Mouse (Mus musculus) heart, postnatal 0 days (tissue): ENCODE results near the gene Acoxl. TPM values are rescaled to one million over a fixed set of nuclear protein-coding genes. Genes with fewer than 3 reads are reported as not detected.

Source experiments
- ATAC-seq: fragments of 200-750 bp; cut with Nextera tagmentation; 2 replicates; pipeline ENCODE4 v1.8.0; 2017; ENCODE audit warnings: low read depth, moderate number of reproducible peaks, moderate library complexity; ENCODE audit not compliant: insufficient read depth
- DNase-seq: peaks from one replicate; pipeline ENCODE4 v3.0.0-alpha.2; 2016; ENCODE audit warnings: low spot score
- H3K27ac ChIP-seq: fragments of 300-500 bp; sonication (generic); 2 replicates; pipeline ENCODE4 v1.5.1; 2014; ENCODE audit warnings: low read depth, mild to moderate bottlenecking
- H3K27me3 ChIP-seq: fragments of 300-500 bp; sonication (generic); 2 replicates; pipeline ENCODE4 v1.6.1; 2014; ENCODE audit warnings: low read length, mixed read lengths; ENCODE audit not compliant: control insufficient read depth, insufficient read depth
- H3K36me3 ChIP-seq: fragments of 300-500 bp; sonication (generic); replicated peaks from 2 replicates; pipeline ENCODE4 v1.6.1; 2014; ENCODE audit warnings: low read length, mixed read lengths; ENCODE audit not compliant: control insufficient read depth, insufficient read depth
- H3K4me1 ChIP-seq: fragments of 300-500 bp; sonication (generic); 2 replicates; pipeline ENCODE4 v1.6.1; 2014; ENCODE audit warnings: antibody characterized with exemption; ENCODE audit not compliant: control insufficient read depth, insufficient read depth
- H3K4me2 ChIP-seq: fragments of 300-500 bp; sonication (generic); 2 replicates; pipeline ENCODE4 v1.6.1; 2014; ENCODE audit warnings: low read depth, mild to moderate bottlenecking, low read length, moderate library complexity
- H3K4me3 ChIP-seq: fragments of 300-500 bp; sonication (generic); 2 replicates; pipeline ENCODE4 v1.5.1; 2014; ENCODE audit warnings: low read depth, low read length
- H3K9ac ChIP-seq: fragments of 300-500 bp; sonication (generic); replicated peaks from 2 replicates; pipeline ENCODE4 v1.6.1; 2014; ENCODE audit warnings: low read depth, low read length, mixed read lengths
- H3K9me3 ChIP-seq: fragments of 300-500 bp; sonication (generic); replicated peaks from 2 replicates; pipeline ENCODE4 v1.6.1; 2016; ENCODE audit warnings: low read length; ENCODE audit not compliant: control insufficient read depth
- CTCF ChIP-seq: IDR thresholded peaks from 2 replicates; pipeline ENCODE4 v1.5.1; 2016; ENCODE audit warnings: antibody characterized with exemption, control low read depth, low read depth
- EP300 ChIP-seq: IDR thresholded peaks from 2 replicates; pipeline ENCODE4 v1.6.1; 2016; ENCODE audit warnings: antibody characterized with exemption, low read depth
- WGBS: fragments of 180-500 bp; shearing (Covaris S2); extraction: QIAGEN DNeasy Blood & Tissue Kit; methylation state at CpG from one replicate; pipeline ENCODE4 v1.1.7; 2014; 5-methylcytosine and 5-hydroxymethylcytosine counted together
- polyA plus RNA-seq: library from polyadenylated mRNA; unstranded; fragments of >200 nt; fragmentation: Nextera tagmentation; extraction: Ambion mirVana; gene quantifications from 2 replicates; pipeline ENCODE4 v1.2.1, GENCODE M21; 2015
- total RNA-seq: library from RNA; depleted of rRNA; stranded (reverse); fragments of >200 nt; gene quantifications from 2 replicates; pipeline ENCODE4 v1.2.3, GENCODE M21; 2014; ENCODE audit warnings: low replicate concordance

The Acoxl gene
- total and polyA plus RNA-seq, 2 experiments from 2014 or later: 0.37 TPM; not detected in 1

- Histone ChIP-seq H3K27me3 (no peaks in the 10 kb centered on the region), H3K4me3 (no peak overlapping the region), H3K9me3 (peaks cover 5% of the 10 kb centered on the region; the same call in 1 of the 2 replicates), H3K4me2 (no peak overlapping the region), H3K9ac (no peak overlapping the region), H3K27ac (no peak overlapping the region), H3K36me3 (no peaks in the 10 kb centered on the region), H3K4me1 (no peaks in the 10 kb centered on the region)
- whole genome bisulfite sequencing: 84% methylated on average over 2 of the region's 2 CpGs
- TF ChIP-seq CTCF (no peak), EP300 (no peak)
- DNase-seq (no peak), ATAC-seq (no peak)
Measured at GRCm38 (mm10) chr2:127939206-127939605, 100.5 kb downstream of the Acoxl start.

DNA sequence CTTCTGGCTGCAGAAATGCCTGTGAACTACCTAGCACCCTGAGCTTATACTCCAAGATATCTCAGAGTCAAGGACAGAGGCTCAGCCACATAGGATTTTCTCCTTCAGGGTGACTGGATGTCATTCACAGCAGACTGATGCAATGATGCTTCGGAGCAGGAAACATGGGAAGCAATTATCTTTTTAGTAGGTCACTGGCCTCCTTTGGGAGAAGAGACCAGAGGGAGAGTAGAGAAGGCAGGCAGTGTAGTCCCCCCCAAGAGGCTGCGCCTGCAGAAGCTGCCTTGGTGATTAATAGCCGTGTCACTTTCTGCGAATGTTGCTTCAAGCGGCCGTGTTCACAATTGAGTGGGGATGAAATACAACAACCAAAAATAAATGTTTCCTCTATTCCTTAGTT lies 121.9 kb downstream of the Acoxl start:
- DNase-seq: no peak
- no peak for ATAC-seq

DNA sequence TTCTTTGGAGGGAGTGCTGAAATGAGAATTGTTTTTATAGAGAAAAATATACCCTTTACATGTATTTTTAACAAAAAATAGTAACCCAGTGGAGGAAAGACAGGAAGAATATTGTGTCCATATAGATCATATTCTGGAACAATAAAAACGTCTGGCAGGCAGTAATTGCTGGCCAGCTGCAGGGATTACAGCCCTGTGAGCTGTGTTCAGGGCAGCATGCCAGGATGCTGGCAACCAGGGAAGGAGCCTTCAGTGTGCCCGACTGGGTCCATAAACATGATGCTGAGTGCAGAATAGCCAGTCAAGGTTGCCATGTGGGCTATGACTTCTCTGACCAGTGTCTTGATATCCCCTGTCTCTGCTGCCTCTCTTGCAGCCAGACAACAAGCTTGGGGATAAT lies 122.5 kb downstream of the Acoxl start:
- no peak for ATAC-seq
- no peak overlapping the region for H3K9ac ChIP-seq
- no peak overlapping the region for H3K27ac ChIP-seq
- no peaks in the 10 kb centered on the region for H3K36me3 ChIP-seq
- H3K4me3 ChIP-seq: no peak overlapping the region
- no peaks in the 10 kb centered on the region for H3K9me3 ChIP-seq
- no peaks in the 10 kb centered on the region for H3K27me3 ChIP-seq
- no peak for TF ChIP-seq EP300
- TF ChIP-seq CTCF: no peak
- no peak overlapping the region for H3K4me2 ChIP-seq
- H3K4me1 ChIP-seq: 0 out of 2 replicates have a peak, but pooled peaks cover 6% of the 10 kb centered on the region
- WGBS: 20% methylated on average over 2 of the region's 2 CpGs
- no peak for DNase-seq

More for the DNA sequence above, 121.9 kb downstream of the Acoxl start:
- no peaks in the 10 kb centered on the region for H3K9me3 ChIP-seq
- no peak overlapping the region for H3K4me3 ChIP-seq
- H3K36me3 ChIP-seq: no peaks in the 10 kb centered on the region
- TF ChIP-seq CTCF (no peak), EP300 (no peak)
- H3K27ac ChIP-seq: no peak overlapping the region
- H3K4me1 ChIP-seq: 0 out of 2 replicates have a peak, but pooled peaks cover 6% of the 10 kb centered on the region
- H3K9ac ChIP-seq: no peak overlapping the region
- H3K27me3 ChIP-seq: no peaks in the 10 kb centered on the region
- H3K4me2 ChIP-seq: no peak overlapping the region
- 71% methylated on average over 6 of the region's 6 CpGs for WGBS

DNA sequence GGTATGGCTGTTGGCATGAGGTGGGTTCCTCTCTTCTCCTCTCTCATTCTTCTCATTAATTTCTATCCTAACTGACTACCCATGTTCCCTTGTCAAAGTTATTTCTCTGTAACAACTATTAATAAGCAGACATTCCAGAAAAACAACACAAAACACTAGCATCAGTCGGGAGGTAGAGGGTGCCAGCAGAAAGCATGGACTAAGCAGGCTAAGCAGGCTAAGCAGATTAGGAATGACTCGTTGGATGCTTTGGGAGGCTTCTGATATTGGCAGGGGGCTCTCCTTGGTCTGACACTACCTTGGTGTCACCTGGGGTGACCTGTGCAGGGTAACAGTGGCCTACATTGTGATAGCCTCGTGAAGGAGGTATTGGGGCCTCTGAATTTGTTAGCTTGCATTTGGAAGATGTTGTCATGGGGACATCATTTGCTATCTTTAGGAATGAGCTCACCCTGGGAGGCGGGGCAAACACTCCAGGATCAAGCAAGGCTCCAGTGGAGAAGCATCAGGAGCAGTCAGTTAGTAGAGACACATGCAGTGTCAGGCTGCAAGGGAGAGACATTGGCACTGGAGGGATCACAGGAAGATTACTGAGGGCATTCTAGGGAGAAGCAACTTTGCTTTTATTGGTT lies 123.2 kb downstream of the Acoxl start:
- Histone ChIP-seq H3K4me2 (no peak overlapping the region), H3K4me3 (no peak overlapping the region), H3K27ac (no peak overlapping the region), H3K27me3 (no peaks in the 10 kb centered on the region), H3K4me1 (0 out of 2 replicates have a peak, but pooled peaks cover 6% of the 10 kb centered on the region), H3K9me3 (no peaks in the 10 kb centered on the region), H3K36me3 (no peaks in the 10 kb centered on the region), H3K9ac (no peak overlapping the region)
- ATAC-seq (peak; percentile 83), DNase-seq (peak; percentile 31)
- WGBS: 25% methylated on average over 4 of the region's 4 CpGs
- no peak for TF ChIP-seq CTCF

GRCm38 (mm10) chr2:127968944-127969343 lies 130.3 kb downstream of the Acoxl start:
- Histone ChIP-seq H3K9me3 (no peaks in the 10 kb centered on the region), H3K9ac (no peak overlapping the region), H3K4me3 (no peak overlapping the region), H3K27me3 (no peaks in the 10 kb centered on the region), H3K36me3 (no peaks in the 10 kb centered on the region), H3K27ac (no peak overlapping the region), H3K4me1 (no peaks in the 10 kb centered on the region), H3K4me2 (no peak overlapping the region)
- TF ChIP-seq CTCF: no peak
- TF ChIP-seq EP300: no peak
- ATAC-seq: no peak
- WGBS: 91% methylated on average over 2 of the region's 2 CpGs
- DNase-seq: no peak

- ATAC-seq (no peak), DNase-seq (no peak)
- no peaks in the 10 kb centered on the region for H3K36me3 ChIP-seq
- H3K27ac ChIP-seq: no peak overlapping the region
- no peak overlapping the region for H3K4me3 ChIP-seq
- H3K4me1 ChIP-seq: no peaks in the 10 kb centered on the region
- WGBS: 79% methylated on average over 1 of the region's 1 CpGs
- no peak for TF ChIP-seq CTCF
- no peak for TF ChIP-seq EP300
- no peak overlapping the region for H3K4me2 ChIP-seq
- no peak overlapping the region for H3K9ac ChIP-seq
- H3K27me3 ChIP-seq: no peaks in the 10 kb centered on the region
- no peaks in the 10 kb centered on the region for H3K9me3 ChIP-seq
Measured at GRCm38 (mm10) chr2:127976276-127976675, 137.6 kb downstream of the Acoxl start.
